Mouse (Mus musculus) lung, postnatal 0 days (tissue): ENCODE data around the gene Mrpl48.
A peak's percentile ranks its signal among the peaks of the same experiment; 100 is the strongest.
"Not testable (repeated sequence)": the region's sequence is repeated elsewhere in the genome, so short reads cannot be mapped to it uniquely, and the experiment has no call there.

Experiments
- CTCF ChIP-seq: IDR thresholded peaks from 2 replicates; pipeline ENCODE4 v1.5.1; 2016; ENCODE audit warnings: antibody characterized with exemption, mild to moderate bottlenecking
- EP300 ChIP-seq: IDR thresholded peaks from 2 replicates; pipeline ENCODE4 v1.6.1; 2016; ENCODE audit warnings: antibody characterized with exemption, mild to moderate bottlenecking, control low read depth

- TF ChIP-seq CTCF, result peak; percentile 34
- TF ChIP-seq EP300, result not testable (repeated sequence)
These were observed 40.9 kb downstream of the Mrpl48 start for GRCm38 (mm10) chr7:100567238-100567637.
